Mouse (Mus musculus) neural tube, embryonic 15.5 days (tissue): Measurements from ENCODE around the gene Primpol. TPM values are rescaled to one million over a fixed set of nuclear protein-coding genes. Genes with fewer than 3 reads are reported as not detected.

Experiments
- ATAC-seq: fragments of 200-750 bp; cut with Nextera tagmentation; 2 replicates; pipeline ENCODE4 v1.8.0; 2017; ENCODE audit warnings: mild to moderate bottlenecking, moderate TSS enrichment, moderate library complexity; ENCODE audit not compliant: low FRiP score
- H3K27ac ChIP-seq: fragments of 300-500 bp; sonication (generic); replicated peaks from 2 replicates; pipeline ENCODE4 v1.5.1; 2015; ENCODE audit warnings: mild to moderate bottlenecking, inconsistent platforms
- H3K27me3 ChIP-seq: fragments of 300-500 bp; sonication (generic); replicated peaks from 2 replicates; pipeline ENCODE4 v1.6.1; 2015; ENCODE audit warnings: inconsistent platforms
- H3K36me3 ChIP-seq: fragments of 300-500 bp; sonication (generic); 2 replicates; pipeline ENCODE4 v1.6.1; 2015; ENCODE audit warnings: inconsistent platforms
- H3K4me1 ChIP-seq: fragments of 300-500 bp; sonication (generic); 2 replicates; pipeline ENCODE4 v1.6.1; 2015; ENCODE audit warnings: inconsistent platforms
- H3K4me2 ChIP-seq: fragments of 300-500 bp; sonication (generic); 2 replicates; pipeline ENCODE4 v1.6.1; 2015; ENCODE audit warnings: inconsistent platforms, mild to moderate bottlenecking, moderate library complexity
- H3K4me3 ChIP-seq: fragments of 300-500 bp; sonication (generic); replicated peaks from 2 replicates; pipeline ENCODE4 v1.5.1; 2015; ENCODE audit warnings: mild to moderate bottlenecking, inconsistent platforms
- H3K9ac ChIP-seq: fragments of 300-500 bp; sonication (generic); replicated peaks from 2 replicates; pipeline ENCODE4 v1.6.1; 2015; ENCODE audit warnings: mild to moderate bottlenecking, inconsistent platforms
- H3K9me3 ChIP-seq: fragments of 300-500 bp; sonication (generic); replicated peaks from 2 replicates; pipeline ENCODE4 v1.6.1; 2016; ENCODE audit warnings: inconsistent platforms
- WGBS: fragments of 180-500 bp; shearing (Covaris S2); methylation state at CpG from one replicate; pipeline ENCODE4 v1.1.7; 2015; ENCODE audit warnings: mixed read lengths; 5-methylcytosine and 5-hydroxymethylcytosine counted together
- polyA plus RNA-seq: library from polyadenylated mRNA; unstranded; fragments of >200 nt; fragmentation: Nextera tagmentation; extraction: Ambion mirVana; gene quantifications from 2 replicates; pipeline ENCODE4 v1.2.1, GENCODE M21; 2015

Gene Primpol
- 8.4 and 9.5 TPM in 2 replicates for polyA plus RNA-seq

DNA sequence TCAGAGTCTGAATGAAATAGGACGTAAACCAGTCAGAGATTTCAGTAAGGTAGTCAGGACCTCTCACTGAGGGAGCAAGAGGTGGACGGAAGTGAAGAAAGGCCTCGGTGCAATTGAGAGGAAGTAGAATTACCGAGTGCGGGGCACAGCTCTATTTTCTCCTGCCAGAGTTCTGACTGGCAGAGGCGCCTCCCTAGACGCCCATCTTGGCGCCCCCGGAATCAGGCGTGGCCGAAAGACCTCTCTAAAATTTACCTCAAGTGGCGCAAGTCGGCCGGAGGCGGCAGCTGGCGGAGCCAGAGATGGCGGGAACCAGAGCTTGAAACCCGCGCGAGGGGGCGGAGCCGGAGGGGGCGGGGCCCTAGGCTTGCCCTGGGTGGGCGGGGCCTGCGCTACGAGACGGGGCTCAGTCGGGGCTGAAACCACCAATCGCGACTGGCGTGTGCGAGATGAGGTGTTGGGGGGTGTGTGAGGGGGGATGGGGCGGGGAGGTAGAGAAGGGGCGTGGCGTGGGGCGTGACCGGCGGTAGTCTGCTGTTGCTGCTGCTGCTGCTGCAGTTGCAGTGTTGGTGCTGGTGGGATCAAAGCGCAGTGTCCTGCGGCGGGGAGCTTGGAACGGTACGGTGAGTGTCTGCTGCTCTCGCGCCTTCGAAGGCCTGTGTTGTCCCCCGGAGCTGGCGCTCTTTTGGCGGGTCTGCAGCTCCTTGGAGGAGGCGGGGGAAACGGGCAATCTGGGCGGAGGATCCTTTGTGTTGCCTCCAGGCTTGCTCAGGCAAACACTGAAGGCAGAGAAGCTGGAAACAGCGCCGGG lies at the start of gene Primpol, which contains the start of gene Casp3:
TSS of gene Primpol (minus strand) at position 334 of the 811 bp plus-strand sequence.
TSS of gene Casp3 (plus strand) at position 413 of the 811 bp plus-strand sequence.
- Histone ChIP-seq H3K9ac (peak within 1 kb of the TSS; percentile 90), H3K9me3 (no peaks in the 10 kb centered on the region), H3K27ac (peak within 1 kb of the TSS; percentile 94), H3K4me3 (peak within 1 kb of the TSS; percentile 79), H3K27me3 (no peaks in the 10 kb centered on the region), H3K4me1 (peaks cover 30% of the 10 kb centered on the region), H3K36me3 (no peaks in the 10 kb centered on the region), H3K4me2 (peak within 1 kb of the TSS; percentile 86)
- WGBS: under 1% methylated on average over 46 of the region's 54 CpGs
- peak; percentile 99 for ATAC-seq

DNA sequence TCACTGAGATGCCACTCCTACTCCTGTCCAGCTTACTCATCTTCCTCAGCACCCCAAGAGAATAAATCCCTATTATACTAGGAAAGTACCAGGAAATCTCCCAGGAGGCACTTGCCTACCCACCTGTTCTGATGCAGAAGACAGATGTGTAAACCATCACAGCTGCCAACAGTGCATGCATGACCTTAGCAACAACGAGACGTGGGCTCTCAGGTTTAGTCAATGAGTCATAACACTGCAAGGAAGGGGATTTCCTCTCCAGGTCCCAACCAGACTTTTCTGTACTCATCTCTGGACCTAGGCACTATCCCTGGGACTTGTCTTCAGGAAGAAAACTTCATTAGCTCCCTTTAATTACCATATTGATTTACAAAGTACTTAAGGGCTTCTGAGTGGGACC lies 38.9 kb upstream of the Primpol start:
- Histone ChIP-seq H3K9ac (no peak overlapping the region), H3K36me3 (no peaks in the 10 kb centered on the region), H3K4me3 (no peak overlapping the region), H3K9me3 (no peaks in the 10 kb centered on the region), H3K4me1 (no peaks in the 10 kb centered on the region), H3K27ac (no peak overlapping the region), H3K4me2 (no peak overlapping the region), H3K27me3 (no peaks in the 10 kb centered on the region)
- no peak for ATAC-seq
- 82% methylated on average over 2 of the region's 2 CpGs for WGBS

- ATAC-seq: no peak
- Histone ChIP-seq H3K27ac (no peak overlapping the region), H3K4me1 (no peaks in the 10 kb centered on the region), H3K4me3 (no peak overlapping the region), H3K9ac (no peak overlapping the region), H3K4me2 (no peak overlapping the region), H3K9me3 (no peaks in the 10 kb centered on the region), H3K27me3 (no peaks in the 10 kb centered on the region), H3K36me3 (no peaks in the 10 kb centered on the region)
- WGBS: 76% methylated on average over 9 of the region's 9 CpGs
Observed at GRCm38 (mm10) chr8:46651872-46652271, 34.9 kb upstream of the Primpol start.

GRCm38 (mm10) chr8:46648421-46648820 lies 31.4 kb upstream of the Primpol start:
- H3K9ac ChIP-seq: no peak overlapping the region
- no peak overlapping the region for H3K4me3 ChIP-seq
- H3K27ac ChIP-seq: no peak overlapping the region
- H3K4me1 ChIP-seq: no peaks in the 10 kb centered on the region
- H3K36me3 ChIP-seq: no peaks in the 10 kb centered on the region
- no peaks in the 10 kb centered on the region for H3K27me3 ChIP-seq
- WGBS: 91% methylated on average over 4 of the region's 4 CpGs
- ATAC-seq: no peak
- no peak overlapping the region for H3K4me2 ChIP-seq
- H3K9me3 ChIP-seq: no peaks in the 10 kb centered on the region

- Histone ChIP-seq H3K9ac (no peak overlapping the region), H3K4me2 (no peak overlapping the region), H3K36me3 (peaks cover 12% of the 10 kb centered on the region), H3K9me3 (no peaks in the 10 kb centered on the region), H3K4me1 (no peaks in the 10 kb centered on the region), H3K4me3 (no peak overlapping the region), H3K27ac (no peak overlapping the region), H3K27me3 (no peaks in the 10 kb centered on the region)
- ATAC-seq: no peak
- WGBS: 87% methylated on average over 5 of the region's 5 CpGs
Observed at GRCm38 (mm10) chr8:46641272-46641671, 24.3 kb upstream of the Primpol start.

- no peak overlapping the region for H3K27ac ChIP-seq
- H3K27me3 ChIP-seq: no peaks in the 10 kb centered on the region
- H3K4me2 ChIP-seq: no peak overlapping the region
- ATAC-seq: no peak
- no peaks in the 10 kb centered on the region for H3K4me1 ChIP-seq
- no peak overlapping the region for H3K9ac ChIP-seq
- H3K36me3 ChIP-seq: peaks cover 26% of the 10 kb centered on the region
- H3K9me3 ChIP-seq: no peaks in the 10 kb centered on the region
- H3K4me3 ChIP-seq: no peak overlapping the region
- 86% methylated on average over 5 of the region's 5 CpGs for WGBS
Observed at GRCm38 (mm10) chr8:46639852-46640251, 22.8 kb upstream of the Primpol start.

- H3K4me1 ChIP-seq: no peaks in the 10 kb centered on the region
- no peak overlapping the region for H3K9ac ChIP-seq
- no peaks in the 10 kb centered on the region for H3K27me3 ChIP-seq
- peak; percentile 70 for ATAC-seq
- H3K4me2 ChIP-seq: peak overlapping the region; percentile 31; the same call in 1 of the 2 replicates
- peaks cover 32% of the 10 kb centered on the region for H3K36me3 ChIP-seq
- 60% methylated on average over 6 of the region's 6 CpGs for WGBS
- peak overlapping the region; percentile 51 for H3K27ac ChIP-seq
- H3K9me3 ChIP-seq: no peaks in the 10 kb centered on the region
- no peak overlapping the region for H3K4me3 ChIP-seq
Observed at GRCm38 (mm10) chr8:46639010-46639571, 22.1 kb upstream of the Primpol start.

DNA sequence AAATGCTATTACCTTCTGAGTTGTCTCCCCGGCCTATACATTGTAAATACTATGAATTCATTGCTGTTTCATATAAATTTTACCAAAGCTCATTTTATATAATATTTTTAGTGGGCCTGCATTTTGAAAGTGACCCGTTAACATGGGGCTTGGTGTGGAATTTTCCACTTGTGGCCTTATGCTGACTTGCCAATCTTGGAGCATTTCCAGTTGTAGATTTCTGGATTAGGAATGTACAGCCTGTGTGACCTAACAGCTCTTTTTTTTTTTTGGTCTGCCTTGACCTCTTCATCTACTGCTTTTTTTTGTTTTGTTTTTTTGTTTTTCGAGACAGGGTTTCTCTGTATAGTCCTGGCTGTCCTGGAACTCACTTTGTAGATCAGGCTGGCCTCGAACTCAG lies 13.9 kb upstream of the Primpol start:
- Histone ChIP-seq H3K9me3 (no peaks in the 10 kb centered on the region), H3K36me3 (peaks cover 53% of the 10 kb centered on the region), H3K4me1 (0 out of 2 replicates have a peak, but pooled peaks cover 3% of the 10 kb centered on the region), H3K4me2 (no peak overlapping the region), H3K27ac (no peak overlapping the region), H3K9ac (no peak overlapping the region), H3K27me3 (no peaks in the 10 kb centered on the region), H3K4me3 (no peak overlapping the region)
- ATAC-seq: no peak
- 94% methylated on average over 4 of the region's 4 CpGs for WGBS

DNA sequence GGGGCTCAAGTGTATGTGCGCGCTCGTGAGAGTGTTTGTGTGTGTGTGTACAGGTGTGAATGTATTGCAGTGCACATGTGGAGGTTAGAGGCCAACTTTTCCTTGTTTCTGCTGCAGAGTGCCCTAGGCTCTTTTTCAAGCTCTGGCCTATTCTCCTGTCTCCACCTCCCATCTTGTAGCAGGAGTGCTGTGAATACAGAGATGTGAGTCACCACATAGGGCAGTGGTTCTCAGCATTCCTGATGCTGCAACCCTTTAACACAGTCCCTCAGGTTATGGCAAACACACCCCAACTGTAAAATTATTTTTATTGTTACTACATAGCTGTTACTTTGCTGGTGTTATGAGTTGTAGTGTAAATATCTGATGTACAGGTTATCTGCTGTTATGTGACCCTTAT lies 13.4 kb upstream of the Primpol start:
- H3K27me3 ChIP-seq: no peaks in the 10 kb centered on the region
- WGBS: 99% methylated on average over 3 of the region's 3 CpGs
- H3K4me1 ChIP-seq: 0 out of 2 replicates have a peak, but pooled peaks cover 3% of the 10 kb centered on the region
- no peaks in the 10 kb centered on the region for H3K9me3 ChIP-seq
- H3K9ac ChIP-seq: no peak overlapping the region
- peaks cover 48% of the 10 kb centered on the region for H3K36me3 ChIP-seq
- ATAC-seq: no peak
- no peak overlapping the region for H3K27ac ChIP-seq
- no peak overlapping the region for H3K4me3 ChIP-seq
- no peak overlapping the region for H3K4me2 ChIP-seq

GRCm38 (mm10) chr8:46628645-46629044 lies 11.6 kb upstream of the Primpol start:
- Histone ChIP-seq H3K9ac (no peak overlapping the region), H3K36me3 (peaks cover 32% of the 10 kb centered on the region), H3K4me3 (no peak overlapping the region), H3K27ac (no peak overlapping the region), H3K27me3 (no peaks in the 10 kb centered on the region), H3K4me1 (0 out of 2 replicates have a peak, but pooled peaks cover 3% of the 10 kb centered on the region), H3K4me2 (no peak overlapping the region), H3K9me3 (no peaks in the 10 kb centered on the region)
- WGBS: 95% methylated on average over 1 of the region's 1 CpGs
- ATAC-seq: no peak

- no peak for ATAC-seq
- H3K4me3 ChIP-seq: no peak overlapping the region
- H3K4me1 ChIP-seq: 0 out of 2 replicates have a peak, but pooled peaks cover 3% of the 10 kb centered on the region
- WGBS: 74% methylated on average over 7 of the region's 7 CpGs
- H3K9ac ChIP-seq: no peak overlapping the region
- H3K36me3 ChIP-seq: peaks cover 24% of the 10 kb centered on the region
- H3K27me3 ChIP-seq: no peaks in the 10 kb centered on the region
- no peak overlapping the region for H3K4me2 ChIP-seq
- H3K9me3 ChIP-seq: no peaks in the 10 kb centered on the region
- H3K27ac ChIP-seq: no peak overlapping the region
Observed at GRCm38 (mm10) chr8:46627881-46628280, 10.9 kb upstream of the Primpol start.

- no peaks in the 10 kb centered on the region for H3K9me3 ChIP-seq
- no peak for ATAC-seq
- H3K36me3 ChIP-seq: peaks cover 19% of the 10 kb centered on the region
- 97% methylated on average over 5 of the region's 5 CpGs for WGBS
- no peak overlapping the region for H3K4me3 ChIP-seq
- peaks cover 12% of the 10 kb centered on the region for H3K4me1 ChIP-seq
- H3K27ac ChIP-seq: no peak overlapping the region
- H3K27me3 ChIP-seq: no peaks in the 10 kb centered on the region
- H3K9ac ChIP-seq: no peak overlapping the region
- H3K4me2 ChIP-seq: no peak overlapping the region
Observed at GRCm38 (mm10) chr8:46626642-46627041, 9.6 kb upstream of the Primpol start.
